Mouse (Mus musculus) common myeloid progenitor, adult 5-6 weeks (primary cell): Measurements from ENCODE around the gene Mei1. TPM values are rescaled to one million over a fixed set of nuclear protein-coding genes. Genes with fewer than 3 reads are reported as not detected.

Experiments used
- ATAC-seq: replicated peaks from 2 replicates; pipeline ENCODE4 v1.8.0; 2016; ENCODE audit warnings: low read depth, mild to moderate bottlenecking, moderate TSS enrichment, inconsistent platforms; ENCODE audit not compliant: poor library complexity, severe bottlenecking
- total RNA-seq: library from RNA; stranded (forward); fragments of 200-1000, 187-1606 nt; gene quantifications from 2 replicates; pipeline ENCODE4 v1.2.3, GENCODE M21; 2017

The Mei1 gene
- total RNA-seq = not detected in 2 replicates

- no peak for ATAC-seq
Observed at GRCm38 (mm10) chr15:82069898-82070297, at the start of gene Mei1. Mei1 (plus strand) TSS chr15:82069996.

GRCm38 (mm10) chr15:82022535-82023088 lies 47.2 kb upstream of the Mei1 start:
- ATAC-seq = 0 out of 2 replicates have a peak, but pooled peaks have one; percentile 42

- no peak for ATAC-seq
Observed at GRCm38 (mm10) chr15:82023965-82024635, 45.7 kb upstream of the Mei1 start.

- no peak for ATAC-seq
Observed at GRCm38 (mm10) chr15:82027276-82027675, 42.5 kb upstream of the Mei1 start.

- ATAC-seq = 0 out of 2 replicates have a peak, but pooled peaks have one; percentile 15
Observed at GRCm38 (mm10) chr15:82027726-82028125, 42.1 kb upstream of the Mei1 start.

- ATAC-seq = no peak
Observed at GRCm38 (mm10) chr15:82032386-82032785, 37.4 kb upstream of the Mei1 start.

GRCm38 (mm10) chr15:82033762-82034161 lies 36.0 kb upstream of the Mei1 start, which contains the start of gene Desi1:
Desi1 (minus strand) TSS chr15:82033862.
- no peak for ATAC-seq

GRCm38 (mm10) chr15:82035904-82036689 lies 33.7 kb upstream of the Mei1 start:
- no peak for ATAC-seq

- peak; percentile 89 for ATAC-seq
Observed at GRCm38 (mm10) chr15:82040650-82041049, 29.1 kb upstream of the Mei1 start.

GRCm38 (mm10) chr15:82044166-82044784 lies 25.5 kb upstream of the Mei1 start:
- ATAC-seq = no peak

GRCm38 (mm10) chr15:82046246-82046891 lies 23.4 kb upstream of the Mei1 start:
- ATAC-seq = peak; percentile 17; the same call in 1 of the 2 replicates

- peak; percentile 83 for ATAC-seq
Observed at GRCm38 (mm10) chr15:82047080-82047883, 22.5 kb upstream of the Mei1 start, which contains the start of gene Snu13. Snu13 (minus strand) TSS chr15:82047598.

- ATAC-seq = no peak
Observed at GRCm38 (mm10) chr15:82052544-82052943, 17.3 kb upstream of the Mei1 start.

- ATAC-seq = no peak
Observed at GRCm38 (mm10) chr15:82058719-82059201, 11.0 kb upstream of the Mei1 start, which contains the start of gene 4930407I10Rik. 4930407I10Rik (plus strand) TSS chr15:82059151.

- no peak for ATAC-seq
Observed at GRCm38 (mm10) chr15:82063909-82064308, 5.9 kb upstream of the Mei1 start.

GRCm38 (mm10) chr15:82065511-82065910 lies 4.3 kb upstream of the Mei1 start:
- ATAC-seq = peak; percentile 74

GRCm38 (mm10) chr15:82071816-82072469 lies 2.1 kb downstream of the Mei1 start:
- no peak for ATAC-seq

- no peak for ATAC-seq
Observed at GRCm38 (mm10) chr15:82073490-82073889, 3.7 kb downstream of the Mei1 start.
